Mouse (Mus musculus) adrenal gland, postnatal 4 days (tissue): ENCODE results near the gene Slc22a17. TPM values are rescaled to one million over a fixed set of nuclear protein-coding genes. Genes with fewer than 3 reads are reported as not detected.

Experiments used
- DNase-seq, 2 experiments: peaks; one replicate each; pipeline ENCODE4 v3.0.0; 2021 to 2022; ENCODE audit warnings: low spot score in 2 of 2, mixed read lengths in 2 of 2
- microRNA-seq: library from miRNA; unstranded; fragments of <30 nt; microRNA quantifications from one replicate; pipeline ENCODE4 v1.2.0, GENCODE M21; 2021
- total RNA-seq, 2 experiments: library from RNA; stranded (reverse); gene quantifications; 2 replicates each; pipeline ENCODE4 v1.2.3; 2021

Slc22a17 gene
- total RNA-seq, 2 experiments from 2014 or later: 63.7 to 68.4 TPM

DNA sequence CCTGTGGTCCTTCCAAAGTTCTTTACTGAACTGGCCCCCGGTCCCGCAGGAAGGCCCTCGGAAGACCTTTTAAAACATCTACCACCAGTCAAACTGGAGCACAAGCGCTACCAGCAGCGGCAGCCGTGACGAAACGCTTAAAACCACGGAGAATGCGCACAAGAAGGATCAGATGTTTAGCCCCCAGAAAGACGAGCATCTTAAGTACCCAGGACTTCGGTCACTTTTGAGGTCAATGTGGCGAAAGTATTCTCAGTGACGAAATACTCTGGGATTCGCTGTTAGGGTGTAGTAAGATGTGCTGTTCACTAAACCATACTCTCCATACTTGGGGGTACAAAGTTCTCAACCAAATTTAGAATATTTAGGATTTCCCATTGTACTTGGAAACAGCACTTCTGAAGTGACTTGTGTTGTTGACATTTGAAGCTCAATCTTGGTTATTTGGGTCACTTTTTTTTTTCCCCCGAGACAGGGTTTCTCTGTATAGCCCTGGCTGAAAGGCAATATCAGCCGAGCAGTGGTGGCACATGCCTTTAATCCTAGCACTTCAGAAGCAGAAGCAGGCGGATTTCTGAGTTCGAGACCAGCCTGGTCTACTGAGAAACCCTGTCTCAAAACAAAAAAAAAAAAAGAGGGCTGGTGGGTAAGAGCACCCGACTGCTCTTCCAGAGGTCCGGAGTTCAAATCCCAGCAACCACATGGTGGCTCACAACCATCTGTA, 48.5 kb downstream of the Slc22a17 start:
- DNase-seq: no peak

DNA sequence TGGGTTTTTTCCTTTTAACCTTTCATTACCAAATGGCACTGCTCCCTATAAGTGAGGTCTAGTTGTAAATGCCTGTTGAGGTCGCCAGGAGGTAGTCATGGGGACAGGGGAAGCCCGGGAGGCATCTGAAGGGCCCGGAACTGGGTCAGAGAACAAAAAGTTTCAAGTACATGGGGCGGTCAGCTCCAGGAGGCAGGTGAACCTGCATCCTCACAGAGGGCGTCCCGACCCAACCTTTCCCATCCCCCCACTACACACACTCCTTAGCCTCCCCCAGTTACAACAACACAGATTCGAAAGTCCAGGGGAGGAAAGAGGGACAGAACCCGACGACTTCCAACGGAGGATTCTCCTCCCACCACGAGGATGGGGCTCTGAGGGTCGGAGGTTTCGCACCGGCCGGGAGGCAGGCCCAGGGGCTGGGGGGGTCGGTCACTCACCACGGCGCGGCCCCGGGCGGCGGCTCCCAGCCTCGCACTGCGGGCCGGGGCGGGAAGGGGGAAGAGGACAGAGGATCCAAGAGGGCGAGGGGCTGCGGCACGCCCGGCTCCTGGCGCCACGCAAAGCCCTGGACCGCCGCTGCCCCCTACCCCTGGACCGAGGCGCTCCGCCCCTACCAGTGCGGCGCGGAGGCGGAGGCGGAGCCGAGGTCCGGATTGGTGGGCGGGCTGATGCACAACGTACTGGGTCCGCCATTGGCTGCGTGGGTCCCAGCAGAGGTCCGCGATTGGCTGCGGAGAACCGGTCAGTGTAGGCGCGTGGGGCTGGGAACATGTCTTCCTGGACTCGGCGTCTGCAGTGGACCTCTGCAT, 49.2 kb downstream of the Slc22a17 start:
- DNase-seq: peak; percentile 82

GRCm38 (mm10) chr14:54860511-54860910, 52.4 kb downstream of the Slc22a17 start:
- no peak for DNase-seq

GRCm38 (mm10) chr14:54857891-54858290, 55.0 kb downstream of the Slc22a17 start:
- no peak for DNase-seq

DNA sequence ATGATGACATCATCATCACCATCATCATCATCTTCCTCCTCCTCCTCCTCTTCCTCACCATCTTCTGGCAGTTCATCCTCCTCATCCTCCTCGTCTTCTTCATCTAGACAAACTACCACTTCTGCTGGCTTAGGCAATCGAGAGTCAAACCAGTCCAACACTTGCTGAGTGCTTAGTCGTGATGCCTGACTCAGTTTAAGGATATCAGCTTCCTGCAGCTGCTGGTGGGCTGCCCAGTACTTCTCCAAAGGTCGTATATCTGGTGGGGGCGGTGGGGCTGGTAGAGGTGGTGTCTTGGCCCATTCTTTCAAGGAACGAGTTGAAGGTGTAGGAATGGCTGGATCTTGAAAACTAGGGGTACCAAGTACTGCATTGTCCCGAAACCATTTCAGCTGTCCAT, 56.2 kb downstream of the Slc22a17 start:
- DNase-seq: no peak

Small RNAs within 50 kb of the gene (microRNA-seq; reads per million reads assigned to microRNA genes)
- not detected for gene Mir208a

Other genes starting within 250 kb of the Slc22a17 start
- gene 1700123O20Rik, start 226.9 kb downstream of the Slc22a17 start, total RNA-seq: 10 to 100 TPM; 38.2 to 43.0 TPM
- gene Acin1, start 226.2 kb downstream of the Slc22a17 start, total RNA-seq: 100 to 1,000 TPM; 252 to 273 TPM
- under 1 TPM; 0.11 TPM for gene Gm29776, start 214.3 kb downstream of the Slc22a17 start, total RNA-seq
- 1 to 10 TPM in 1 of 2 experiments, under 1 TPM in 1; 0.78 to 1.6 TPM for gene Cebpe, start 201.0 kb downstream of the Slc22a17 start, total RNA-seq
- 10 to 100 TPM; 60.0 to 66.7 TPM for gene Slc7a8, start 131.2 kb downstream of the Slc22a17 start, total RNA-seq
- under 1 TPM; 0.37 to 0.42 TPM for gene Rnf212b, start 99.0 kb downstream of the Slc22a17 start, total RNA-seq
- 10 to 100 TPM; 17.9 to 18.3 TPM for gene Homez, start 42.2 kb downstream of the Slc22a17 start, total RNA-seq
- 10 to 100 TPM; 16.9 to 21.0 TPM for gene Ppp1r3e, start 35.6 kb downstream of the Slc22a17 start, total RNA-seq
- gene Bcl2l2, start 29.8 kb downstream of the Slc22a17 start, total RNA-seq: 10 to 100 TPM; 55.3 to 65.3 TPM
- 10 to 100 TPM in 1 of 2 experiments, 1 to 10 TPM in 1; 5.5 to 13.0 TPM for gene Gm20521, start 29.7 kb downstream of the Slc22a17 start, total RNA-seq
- 100 to 1,000 TPM; 334 to 350 TPM for gene Pabpn1, start 20.6 kb downstream of the Slc22a17 start, total RNA-seq
- 10 to 100 TPM; 13.2 to 13.9 TPM for gene Efs, start 13.0 kb upstream of the Slc22a17 start, total RNA-seq
- gene Il25, start 19.6 kb upstream of the Slc22a17 start, total RNA-seq: not detected
- gene Cmtm5, start 23.1 kb upstream of the Slc22a17 start, total RNA-seq: 1 to 10 TPM; 2.4 to 3.8 TPM
- 1 to 10 TPM in 1 of 2 experiments, under 1 TPM in 1; 0.81 to 4.9 TPM for gene Myh6, start 53.8 kb upstream of the Slc22a17 start, total RNA-seq
- not detected for gene Gm17428, start 63.8 kb upstream of the Slc22a17 start, total RNA-seq
- 10 to 100 TPM in 1 of 2 experiments, 1 to 10 TPM in 1; 5.3 to 21.8 TPM for gene Myh7, start 81.5 kb upstream of the Slc22a17 start, total RNA-seq
- gene Ngdn, start 102.3 kb upstream of the Slc22a17 start, total RNA-seq: 10 to 100 TPM; 44.2 to 47.5 TPM
- gene Zfhx2, start 179.2 kb upstream of the Slc22a17 start, total RNA-seq: 10 to 100 TPM; 11.9 to 13.5 TPM
- gene Thtpa, start 181.7 kb upstream of the Slc22a17 start, total RNA-seq: 10 to 100 TPM; 21.0 to 21.3 TPM
- 10 to 100 TPM; 30.3 to 34.0 TPM for gene Ap1g2, start 193.5 kb upstream of the Slc22a17 start, total RNA-seq
- gene Jph4, start 203.8 kb upstream of the Slc22a17 start, total RNA-seq: 10 to 100 TPM; 11.9 to 14.8 TPM